Mouse (Mus musculus): Measurements from ENCODE around the gene Hoxd4. TPM values are rescaled to one million over a fixed set of nuclear protein-coding genes. Genes with fewer than 3 reads are reported as not detected.

Hoxd4 gene
- polyA plus RNA-seq, 1 experiment, result 61.2 TPM

DNA sequence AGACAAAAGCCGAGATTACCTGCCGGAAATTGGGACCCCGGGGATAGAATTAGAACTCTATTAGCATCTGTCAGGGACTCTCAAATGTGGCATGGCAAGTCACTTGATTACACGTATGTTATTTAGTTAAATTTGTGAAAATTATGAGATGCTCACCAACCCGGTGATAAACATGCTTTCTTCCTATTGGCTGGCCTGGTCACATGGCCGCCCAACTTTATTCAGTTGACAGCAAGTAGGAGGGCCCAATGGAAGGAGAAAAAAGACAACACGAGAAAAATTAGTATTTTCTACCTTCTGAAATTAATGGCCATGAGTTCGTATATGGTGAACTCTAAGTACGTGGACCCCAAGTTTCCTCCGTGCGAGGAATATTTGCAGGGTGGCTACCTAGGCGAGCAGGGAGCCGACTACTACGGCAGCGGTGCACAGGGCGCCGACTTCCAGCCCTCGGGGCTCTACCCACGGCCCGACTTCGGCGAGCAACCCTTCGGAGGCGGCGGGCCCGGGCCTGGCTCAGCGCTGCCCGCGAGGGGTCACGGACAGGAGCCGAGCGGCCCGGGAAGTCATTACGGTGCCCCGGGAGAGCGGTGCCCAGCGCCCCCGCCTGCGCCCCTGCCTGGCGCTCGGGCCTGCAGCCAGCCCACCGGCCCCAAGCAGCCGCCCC lies 15.4 kb downstream of the Hoxd4 start:
- DNase-seq (ENCODE audit: low spot score), result no peak

DNA sequence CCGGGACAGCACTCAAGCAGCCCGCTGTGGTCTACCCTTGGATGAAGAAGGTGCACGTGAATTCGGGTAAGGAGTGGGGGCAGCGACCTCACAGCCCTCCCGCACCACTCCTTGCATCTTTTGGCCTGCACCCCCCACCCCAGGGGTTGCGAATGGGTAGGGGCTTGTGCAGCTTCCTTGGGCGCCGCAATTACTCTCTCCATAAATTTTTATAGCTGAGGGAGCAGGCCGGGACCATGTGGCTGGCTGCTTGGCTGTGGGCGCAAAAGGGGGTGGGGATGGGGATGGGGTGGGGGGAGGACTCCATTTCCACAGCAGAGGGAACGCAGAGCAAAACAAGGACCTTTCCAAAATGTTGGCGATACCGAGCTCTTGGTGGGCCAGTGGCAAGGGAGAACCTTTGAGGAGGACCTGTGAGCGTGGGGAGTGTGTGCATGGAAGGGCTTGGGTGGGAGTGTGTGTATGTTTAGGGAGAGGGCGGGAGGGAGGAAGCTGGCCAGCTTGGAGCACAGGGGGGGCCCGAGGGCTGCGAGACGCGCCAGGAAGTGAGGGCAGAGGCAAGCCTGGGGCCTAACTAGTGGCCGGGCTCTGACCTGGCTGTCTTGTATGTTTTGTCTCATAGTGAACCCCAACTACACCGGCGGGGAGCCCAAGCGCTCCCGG lies 16.0 kb downstream of the Hoxd4 start:
- no peak for DNase-seq (ENCODE audit: low spot score)

DNA sequence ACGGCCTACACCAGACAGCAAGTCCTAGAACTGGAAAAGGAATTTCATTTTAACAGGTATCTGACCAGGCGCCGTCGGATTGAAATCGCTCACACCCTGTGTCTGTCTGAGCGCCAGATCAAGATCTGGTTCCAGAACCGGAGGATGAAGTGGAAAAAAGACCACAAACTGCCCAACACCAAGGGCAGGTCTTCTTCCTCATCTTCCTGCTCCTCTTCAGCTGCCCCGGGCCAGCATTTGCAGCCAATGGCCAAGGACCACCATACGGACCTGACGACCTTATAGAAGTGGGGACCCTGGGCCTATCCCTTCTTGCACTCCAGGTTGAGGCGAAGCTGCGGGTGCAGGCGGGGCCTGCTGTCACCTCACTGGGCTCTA lies 16.6 kb downstream of the Hoxd4 start:
- DNase-seq (ENCODE audit: low spot score), result no peak

DNA sequence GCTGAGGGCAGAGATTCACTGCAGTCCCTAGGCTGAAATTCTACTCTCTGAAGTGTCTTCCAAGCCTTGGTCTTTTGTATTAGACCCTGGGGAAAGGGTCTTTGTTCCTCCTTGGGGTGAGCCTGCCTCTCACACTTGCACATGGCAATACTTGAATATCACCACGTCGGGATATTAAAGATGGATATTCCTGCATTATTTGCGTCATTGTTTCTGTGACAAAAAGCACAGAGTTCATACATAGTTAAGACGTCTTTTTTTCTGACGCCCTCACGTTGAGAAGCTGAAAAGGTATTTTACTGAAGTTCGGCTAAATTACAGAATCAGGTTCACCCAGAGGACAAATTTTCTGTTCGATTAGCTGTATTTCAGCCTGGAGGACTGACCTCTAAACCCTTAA lies 18.6 kb downstream of the Hoxd4 start:
- DNase-seq (ENCODE audit: low spot score), result no peak

DNA sequence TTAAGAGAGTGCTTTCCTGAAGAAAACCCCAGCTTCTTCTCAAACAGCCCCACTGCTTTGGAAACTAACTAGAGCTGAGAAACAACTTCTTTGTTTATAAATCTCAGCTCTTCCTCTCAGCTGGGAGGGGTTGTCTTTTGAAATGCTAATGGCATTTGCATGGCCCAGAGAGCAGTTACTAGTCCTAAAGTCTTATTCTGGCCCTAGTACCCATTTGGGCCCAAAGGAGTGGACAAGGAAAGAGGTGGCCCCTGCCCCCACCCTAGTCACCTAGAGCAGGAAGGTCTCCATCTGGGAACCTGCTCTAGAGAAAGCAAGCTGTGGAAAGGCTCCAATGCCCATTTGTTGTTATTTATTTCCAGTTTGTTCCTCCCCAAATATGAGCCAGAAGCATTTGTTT lies 19.3 kb downstream of the Hoxd4 start:
- no peak for DNase-seq (ENCODE audit: low spot score)

DNA sequence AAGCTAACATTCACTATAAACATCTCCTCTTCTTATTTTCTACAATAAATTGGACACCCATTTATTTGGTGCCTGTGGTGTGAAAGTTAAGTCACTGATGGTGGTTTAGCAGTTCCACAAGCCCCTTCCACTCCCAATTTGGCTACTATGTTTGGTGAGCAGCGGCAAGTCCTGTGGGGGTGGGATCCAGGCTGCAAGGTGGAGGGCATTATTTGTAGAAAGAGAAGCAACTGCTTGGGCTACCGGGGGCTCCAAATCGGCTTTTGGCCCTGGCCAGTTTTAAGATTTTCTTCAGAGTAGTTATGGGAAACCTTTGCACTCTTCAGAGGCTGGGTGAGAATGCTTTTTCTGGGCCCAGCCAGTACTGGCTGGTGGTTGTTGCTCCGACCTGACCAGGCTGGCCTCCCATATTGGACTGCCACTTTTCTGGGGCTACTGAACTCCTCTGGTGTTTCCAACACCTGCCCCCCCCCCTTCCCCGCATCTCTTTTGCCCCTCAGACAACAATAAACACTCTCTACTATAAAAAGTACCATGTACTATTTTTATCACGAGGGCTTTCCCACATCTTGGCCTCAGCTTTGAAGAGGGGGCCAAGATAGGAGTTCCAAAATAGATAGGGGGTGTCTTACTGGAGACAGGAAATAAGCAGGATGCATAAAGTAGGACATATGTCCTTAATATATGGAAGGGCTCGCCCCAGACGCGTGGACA lies 20.2 kb downstream of the Hoxd4 start:
- no peak for DNase-seq (ENCODE audit: low spot score)

DNA sequence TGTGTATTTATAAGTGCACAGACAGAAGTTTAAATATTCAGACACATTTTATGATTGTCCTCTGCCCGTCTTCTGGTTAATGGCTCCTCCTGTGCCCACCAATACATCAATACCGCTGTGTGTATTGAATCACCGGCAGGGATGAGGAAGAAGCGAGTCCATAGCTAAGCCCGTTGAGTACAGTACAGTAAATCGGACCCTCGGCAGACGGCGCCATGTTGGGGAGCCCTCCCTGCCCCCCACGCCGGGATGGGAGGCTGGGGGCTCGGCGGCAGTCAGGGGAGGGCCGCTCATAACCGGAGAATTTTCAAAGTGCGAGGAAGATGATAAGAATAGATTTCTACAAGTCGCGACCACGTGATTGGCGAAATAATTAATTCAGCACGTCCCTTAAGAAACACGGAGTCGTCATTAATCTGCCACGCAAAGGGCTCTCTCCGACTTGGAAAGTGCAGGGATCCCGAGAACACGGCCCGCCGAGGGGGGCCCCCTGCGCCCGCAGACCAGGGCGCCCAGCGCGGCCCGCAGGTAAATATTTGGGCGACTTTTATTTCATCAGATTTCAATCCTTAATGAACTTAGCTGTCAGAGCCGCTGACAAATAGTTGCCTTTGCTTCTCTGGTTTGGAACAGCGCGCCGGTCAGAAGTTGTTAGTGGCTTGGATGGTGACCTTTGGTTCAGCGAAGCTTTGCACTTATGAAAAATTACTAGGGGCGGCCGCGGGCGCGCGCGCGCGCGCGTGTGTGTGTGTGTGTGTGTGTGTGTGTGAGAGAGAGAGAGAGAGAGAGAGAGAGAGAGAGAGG lies 21.0 kb downstream of the Hoxd4 start:
- DNase-seq (ENCODE audit: low spot score), result no peak

DNA sequence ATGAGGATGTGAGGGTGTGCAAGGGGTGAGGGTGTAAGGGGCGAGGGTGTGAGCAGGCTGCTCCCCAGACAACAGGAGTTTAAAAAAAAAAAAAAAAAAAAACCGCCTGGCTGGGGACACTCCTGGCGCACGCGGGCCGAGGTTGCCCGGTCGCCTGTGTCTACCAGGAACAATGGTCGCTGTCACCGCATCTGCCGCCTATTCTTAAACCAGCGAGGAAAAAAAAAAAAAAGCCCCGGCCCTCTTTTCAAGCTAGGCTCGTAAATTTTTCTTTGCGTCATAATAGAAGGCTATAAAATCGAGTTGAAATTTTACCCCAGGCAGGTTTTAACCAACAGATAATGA lies 21.6 kb downstream of the Hoxd4 start:
- DNase-seq (ENCODE audit: low spot score), result no peak

DNA sequence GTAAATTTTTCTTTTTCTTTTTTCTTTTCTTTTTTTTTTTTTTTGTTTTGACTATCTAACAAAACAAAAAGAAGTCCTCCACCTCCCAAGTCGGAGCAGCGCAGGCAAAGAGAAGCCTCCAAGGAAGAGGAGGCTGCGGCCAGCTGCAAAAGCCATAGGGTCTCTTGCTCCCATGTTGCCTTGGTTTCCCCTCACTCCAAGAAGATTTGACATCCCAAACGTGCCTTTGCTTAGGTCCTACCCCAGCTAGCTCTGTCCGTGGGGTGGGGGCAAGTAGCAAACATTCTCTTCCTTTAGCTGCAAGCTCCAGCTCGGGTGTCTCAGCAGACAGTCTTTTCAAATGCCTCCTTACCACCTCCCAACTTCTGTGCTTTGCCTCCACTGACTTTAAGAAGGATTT lies 22.0 kb downstream of the Hoxd4 start:
- no peak for DNase-seq (ENCODE audit: low spot score)

DNA sequence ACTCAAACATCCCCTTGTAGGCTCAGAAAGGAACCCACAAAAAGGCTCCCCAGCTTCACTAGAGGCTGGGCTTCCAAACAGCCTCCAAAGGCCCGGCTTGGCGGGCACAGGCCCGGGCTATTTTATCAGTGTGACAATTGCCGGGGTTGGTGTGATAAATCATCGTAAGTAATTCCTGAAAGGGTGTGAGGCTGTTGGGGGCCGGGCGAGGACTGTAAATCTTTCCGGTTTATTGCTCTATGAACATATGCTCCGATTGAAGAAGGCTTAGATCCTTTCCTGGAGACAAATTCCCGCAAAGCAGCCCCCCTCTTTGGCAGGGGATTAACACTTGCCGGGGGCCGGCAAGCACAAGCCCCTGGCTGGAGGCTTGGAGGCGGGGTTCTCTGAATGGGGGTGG lies 22.7 kb downstream of the Hoxd4 start:
- DNase-seq (ENCODE audit: low spot score), result no peak

DNA sequence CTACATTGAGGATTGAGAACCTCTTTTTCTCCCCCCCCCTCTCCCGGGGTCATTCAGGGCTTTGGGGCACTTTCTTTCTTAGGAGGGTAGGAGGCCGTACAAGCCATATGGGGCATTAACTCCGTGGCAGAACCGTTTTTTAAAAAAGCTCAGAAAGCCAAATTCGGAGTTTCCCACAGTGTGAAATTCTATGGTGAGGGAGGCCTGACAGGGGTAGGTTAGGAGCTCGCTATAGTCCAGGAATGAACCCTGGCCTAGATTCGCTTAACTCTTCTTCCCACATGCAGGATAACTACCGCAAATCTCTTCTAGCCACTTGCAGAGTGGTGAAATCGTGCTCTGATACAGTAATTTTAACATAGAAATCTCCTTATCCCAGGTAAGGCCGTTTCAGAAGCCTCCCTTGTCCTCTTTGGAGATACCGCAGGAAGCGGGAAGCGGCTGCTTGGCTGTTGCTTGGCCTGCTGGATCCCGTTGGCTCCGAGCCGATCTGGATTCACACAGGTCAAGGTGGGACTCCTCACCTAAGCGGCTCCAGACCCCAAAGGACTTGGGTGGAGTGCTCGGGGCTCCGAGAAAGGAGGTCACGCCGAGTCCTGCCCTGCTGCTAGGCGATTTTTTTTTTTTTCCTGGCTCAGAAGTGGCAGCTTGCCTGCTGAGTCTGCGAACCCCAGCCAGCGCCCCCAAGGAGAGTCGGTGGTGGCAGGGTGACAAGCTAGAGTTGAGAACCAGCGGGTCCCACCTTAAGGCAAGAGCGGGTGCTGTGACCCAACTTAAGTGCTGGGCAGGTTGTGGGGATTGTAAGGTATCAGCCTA lies 23.5 kb downstream of the Hoxd4 start:
- DNase-seq (ENCODE audit: low spot score), result no peak

DNA sequence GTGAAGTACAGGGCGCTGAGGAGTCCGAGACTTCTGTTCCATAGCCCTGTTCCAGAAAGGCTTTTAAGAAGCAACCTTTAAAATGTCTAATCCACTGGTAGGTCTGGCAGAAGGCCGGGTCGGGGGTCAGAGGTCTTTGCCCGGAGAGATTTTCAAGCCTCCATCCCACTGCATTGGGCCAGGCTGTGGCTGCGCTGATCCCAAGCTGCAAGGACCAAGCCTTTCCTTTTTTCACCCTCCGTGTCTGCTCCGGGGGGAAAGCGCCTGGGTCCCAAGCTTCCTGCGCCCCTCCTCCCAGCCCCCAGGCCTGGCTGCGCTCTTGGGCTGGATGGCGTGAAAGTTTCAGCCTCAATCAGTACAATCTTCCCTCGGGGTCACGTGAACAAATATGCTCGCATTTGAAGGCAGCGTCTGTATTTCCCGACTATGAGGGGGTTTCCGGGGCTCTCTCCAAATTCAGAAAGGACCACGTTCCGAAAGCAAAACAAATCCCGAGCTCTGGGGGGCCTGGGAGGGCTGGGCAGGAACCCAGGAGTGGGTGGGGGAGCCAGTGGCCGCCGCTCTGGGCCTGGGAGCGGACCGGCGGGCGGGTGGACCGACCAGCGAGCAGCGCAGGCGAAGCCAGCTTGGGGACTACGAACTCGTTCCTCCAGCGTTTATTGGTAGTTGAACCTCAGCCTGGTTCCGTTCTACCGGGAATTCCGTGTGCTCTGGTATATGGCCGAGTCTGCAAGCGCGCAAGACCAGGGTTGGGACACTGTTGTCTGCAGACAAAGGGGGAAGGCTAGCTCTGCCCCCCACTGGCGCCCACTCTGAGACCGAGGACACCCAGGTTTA lies 24.3 kb downstream of the Hoxd4 start:
- DNase-seq (ENCODE audit: low spot score), result no peak

DNA sequence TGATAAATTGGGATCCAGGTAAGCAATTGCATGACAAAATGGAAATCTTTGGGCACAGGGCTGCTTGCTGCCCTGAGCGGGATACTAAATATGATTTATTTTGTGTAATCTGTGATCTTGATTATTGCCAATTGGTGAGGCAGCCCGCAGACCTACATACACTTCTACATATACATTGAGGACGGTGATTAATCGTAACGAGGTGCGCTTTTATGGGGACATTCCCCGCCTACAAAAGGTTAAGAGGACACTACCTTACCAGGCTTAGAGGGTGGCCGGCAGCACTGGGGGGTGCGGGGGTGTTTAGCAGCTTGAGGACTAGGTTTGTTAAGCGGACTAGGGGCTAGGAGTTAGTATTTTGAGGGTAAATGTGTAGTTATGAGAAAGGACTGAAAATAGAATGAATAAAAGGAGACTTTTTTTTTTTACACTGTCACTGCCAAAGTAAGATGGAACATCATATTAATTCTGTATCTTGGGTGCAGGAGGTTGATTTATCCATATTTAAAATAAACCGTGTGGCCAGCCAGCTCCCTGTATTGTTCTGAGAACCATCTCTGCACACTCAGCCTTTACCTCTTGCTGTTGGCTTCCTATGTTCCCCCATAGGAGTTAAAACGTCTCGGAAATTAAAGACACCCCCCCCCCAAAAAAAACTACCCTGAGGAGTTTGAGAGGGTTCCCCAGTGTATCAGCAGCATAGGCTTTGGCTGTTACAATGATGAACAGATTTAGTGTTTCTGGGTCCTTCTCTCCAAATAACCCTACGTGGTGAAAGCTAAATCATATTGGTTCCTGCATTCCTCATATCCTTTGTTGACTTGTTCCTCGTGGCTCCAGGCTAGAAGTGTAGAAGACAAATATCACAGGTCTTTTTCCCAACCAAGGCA lies 25.2 kb downstream of the Hoxd4 start:
- DNase-seq (ENCODE audit: low spot score), result no peak

DNA sequence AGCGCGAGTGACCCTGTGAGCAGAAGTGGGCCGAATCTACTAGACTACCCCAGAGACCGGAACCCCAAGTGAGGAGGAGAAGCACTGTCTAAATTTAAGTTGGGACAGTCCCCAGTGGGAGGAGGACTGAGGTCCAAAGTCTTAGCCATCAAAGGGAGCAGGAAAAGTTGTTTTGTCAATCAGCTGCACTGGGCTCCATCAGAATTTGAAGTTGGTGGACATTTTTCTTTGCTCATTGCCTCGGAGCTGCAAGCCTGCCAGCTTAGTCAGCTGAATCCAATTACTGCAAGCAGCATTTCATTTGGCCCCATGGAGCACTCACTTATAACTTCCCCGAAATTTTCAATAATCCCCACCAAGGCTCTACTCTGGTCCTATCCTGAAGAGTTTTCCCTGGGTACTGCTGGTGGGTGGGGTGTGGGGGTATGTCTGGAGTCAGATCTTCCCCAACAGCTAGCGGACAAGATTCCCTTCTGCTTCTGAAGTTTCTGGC lies 25.9 kb downstream of the Hoxd4 start:
- no peak for DNase-seq (ENCODE audit: low spot score)

DNA sequence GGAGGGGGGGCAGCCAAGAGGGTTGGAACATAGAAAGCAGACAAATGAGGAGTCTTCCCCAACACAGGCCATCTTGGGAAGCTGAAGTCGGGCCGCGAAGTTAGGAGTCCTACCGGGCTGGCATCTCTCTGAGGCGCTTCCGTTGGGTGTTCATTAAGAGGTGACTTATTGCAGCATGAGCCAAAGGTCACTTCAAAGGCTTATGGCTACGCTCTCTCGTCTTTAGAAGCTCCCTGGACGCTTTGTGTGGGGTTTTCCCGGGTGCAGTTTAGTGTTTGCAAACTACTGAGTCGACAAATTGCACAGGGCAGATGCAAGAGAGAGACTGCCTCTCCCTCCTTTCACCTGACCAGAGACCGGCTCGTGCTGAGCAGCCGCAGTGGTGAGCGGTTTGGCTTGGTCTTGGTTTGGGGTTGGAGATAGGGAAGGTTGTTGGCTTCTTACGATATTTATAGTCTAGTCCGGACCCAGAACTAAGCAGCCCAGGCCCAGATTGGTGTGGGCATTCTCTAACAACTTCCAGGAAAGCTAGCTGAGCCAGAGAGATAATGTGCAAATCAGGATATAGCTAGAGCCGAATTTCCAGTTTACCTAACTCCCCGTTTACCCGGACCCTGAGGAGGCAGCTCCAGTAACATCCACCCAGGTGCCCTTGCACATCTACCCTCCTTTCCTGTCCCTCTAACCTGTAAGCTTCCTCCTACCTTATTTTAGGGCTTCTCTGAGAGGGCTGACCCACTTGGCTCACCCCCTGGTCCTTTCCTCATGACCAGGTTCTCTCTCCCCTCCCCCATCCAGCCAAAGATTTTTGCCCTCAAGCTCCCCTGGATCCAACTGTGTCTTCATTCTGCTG lies 27.1 kb downstream of the Hoxd4 start:
- DNase-seq (ENCODE audit: low spot score), result no peak

DNA sequence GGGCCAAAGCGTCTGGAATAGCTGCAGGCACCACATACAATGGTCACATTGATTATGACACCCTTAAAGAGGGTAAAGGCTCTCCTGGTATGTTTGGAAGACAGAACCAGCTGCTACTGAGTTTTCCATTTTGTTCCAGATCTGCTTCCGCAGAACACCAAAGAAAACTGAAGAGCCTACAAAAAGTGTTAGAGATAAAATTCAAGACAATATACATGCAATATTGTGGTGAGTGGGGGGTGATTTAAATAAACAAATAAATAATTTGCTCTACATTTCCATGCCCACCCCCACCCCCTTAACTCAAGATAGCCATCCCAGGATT lies 27.7 kb downstream of the Hoxd4 start:
- DNase-seq (ENCODE audit: low spot score), result no peak

DNA sequence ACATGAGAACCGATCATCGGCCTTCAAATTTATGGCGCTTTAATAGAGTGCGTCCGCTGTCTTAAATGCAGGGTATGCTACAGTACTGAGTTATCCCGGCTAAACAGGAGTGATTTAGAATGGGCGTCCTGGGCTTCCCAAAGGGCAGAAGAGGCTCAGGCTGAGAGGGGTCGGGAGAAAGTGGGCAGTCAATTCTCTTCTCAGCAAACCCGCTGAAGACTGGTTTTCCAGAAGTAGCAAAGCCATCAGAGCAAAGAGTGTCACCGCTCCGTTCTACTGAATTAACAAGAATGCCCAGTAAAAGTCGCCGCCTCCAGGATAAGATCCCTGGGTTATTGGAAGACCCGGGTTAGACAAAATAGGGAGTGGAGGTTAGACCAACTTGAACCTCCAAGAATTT lies 28.1 kb downstream of the Hoxd4 start:
- no peak for DNase-seq (ENCODE audit: low spot score)

DNA sequence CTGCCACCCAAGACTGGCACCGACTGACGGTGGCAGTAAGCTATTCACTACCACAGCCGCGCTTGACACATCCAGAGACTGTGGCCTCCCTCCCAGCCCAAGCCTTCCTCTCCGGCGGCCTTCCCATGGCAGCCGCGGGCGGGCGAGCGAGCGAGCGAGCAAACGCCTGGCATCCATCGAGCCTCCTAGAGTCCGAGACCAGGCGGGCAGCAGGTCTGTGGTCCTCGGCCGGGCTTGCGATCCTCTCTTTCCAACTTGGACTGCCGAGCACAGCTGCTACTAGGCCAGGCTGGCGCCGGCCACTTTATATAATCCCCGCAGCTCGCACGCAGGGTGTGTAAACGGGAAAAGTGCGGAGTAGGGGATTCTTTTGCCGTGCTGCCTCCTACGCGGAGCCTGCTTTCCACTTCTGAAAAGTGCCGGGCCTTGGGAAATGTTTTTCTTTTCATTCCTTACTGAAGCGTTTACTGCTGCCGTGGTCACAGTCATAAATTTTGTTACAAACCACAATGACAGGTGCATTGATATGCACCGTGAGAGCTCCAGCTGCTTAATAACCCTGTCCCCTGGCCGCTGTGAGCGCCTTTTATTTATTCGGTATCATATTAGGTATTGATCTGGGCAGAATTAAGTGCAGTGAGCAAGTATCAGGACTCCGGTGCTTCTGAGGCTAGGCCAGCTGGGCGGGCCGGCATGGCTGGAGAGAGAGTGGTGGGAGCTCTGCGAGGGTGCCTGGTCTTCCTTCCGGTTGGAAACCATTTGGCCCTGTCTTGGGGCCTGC lies 28.8 kb downstream of the Hoxd4 start:
- DNase-seq (ENCODE audit: low spot score), result no peak
